Mouse (Mus musculus): ENCODE measurements around the gene 2900026A02Rik.

2900026A02Rik gene

GRCm38 (mm10) chr5:113173318-113173717, 47.7 kb downstream of the 2900026A02Rik start:
- DNase-seq, result peak; percentile 75

GRCm38 (mm10) chr5:113171968-113172578, 49.0 kb downstream of the 2900026A02Rik start:
- DNase-seq, result no peak

- DNase-seq, result no peak
These were observed 50.8 kb downstream of the 2900026A02Rik start for GRCm38 (mm10) chr5:113170064-113170754.

GRCm38 (mm10) chr5:113167733-113168132, 53.3 kb downstream of the 2900026A02Rik start:
- peak; percentile 52 for DNase-seq

- peak; percentile 33 for DNase-seq
These were observed 55.6 kb downstream of the 2900026A02Rik start for GRCm38 (mm10) chr5:113165481-113165880.

GRCm38 (mm10) chr5:113164873-113165441, 56.1 kb downstream of the 2900026A02Rik start:
- DNase-seq, result peak; percentile 91

GRCm38 (mm10) chr5:113164448-113164847, 56.6 kb downstream of the 2900026A02Rik start:
- DNase-seq, result peak; percentile 56

- peak; percentile 51 for DNase-seq
These were observed 57.9 kb downstream of the 2900026A02Rik start for GRCm38 (mm10) chr5:113163116-113163515.

GRCm38 (mm10) chr5:113162699-113163098, 58.3 kb downstream of the 2900026A02Rik start:
- no peak for DNase-seq

- DNase-seq, result no peak
These were observed 59.5 kb downstream of the 2900026A02Rik start for GRCm38 (mm10) chr5:113161576-113161975.

GRCm38 (mm10) chr5:113160320-113160719, 60.7 kb downstream of the 2900026A02Rik start:
- DNase-seq, result no peak

- peak; percentile 47 for DNase-seq
These were observed 62.2 kb downstream of the 2900026A02Rik start for GRCm38 (mm10) chr5:113158759-113159355.

- peak; percentile 50 for DNase-seq
These were observed 63.4 kb downstream of the 2900026A02Rik start for GRCm38 (mm10) chr5:113157588-113157987.

GRCm38 (mm10) chr5:113157006-113157405, 64.0 kb downstream of the 2900026A02Rik start:
- no peak for DNase-seq

GRCm38 (mm10) chr5:113155133-113155532, 65.9 kb downstream of the 2900026A02Rik start:
- DNase-seq, result peak; percentile 84

GRCm38 (mm10) chr5:113154441-113154840, 66.6 kb downstream of the 2900026A02Rik start:
- no peak for DNase-seq

GRCm38 (mm10) chr5:113153508-113153830, 67.6 kb downstream of the 2900026A02Rik start:
- DNase-seq, result no peak

- DNase-seq, result no peak
These were observed 68.2 kb downstream of the 2900026A02Rik start for GRCm38 (mm10) chr5:113152663-113153507.

- DNase-seq, result peak; percentile 37
These were observed 69.4 kb downstream of the 2900026A02Rik start for GRCm38 (mm10) chr5:113151554-113152103.

GRCm38 (mm10) chr5:113150871-113151553, 70.0 kb downstream of the 2900026A02Rik start:
- DNase-seq, result no peak

GRCm38 (mm10) chr5:113149052-113149451, 72.0 kb downstream of the 2900026A02Rik start:
- DNase-seq, result no peak

- no peak for DNase-seq
These were observed 73.0 kb downstream of the 2900026A02Rik start for GRCm38 (mm10) chr5:113147994-113148471.

All from embryo, embryonic 11 days (tissue).